Mouse (Mus musculus): ENCODE results near the gene Rps17. TPM values are rescaled to one million over a fixed set of nuclear protein-coding genes. Genes with fewer than 3 reads are reported as not detected.

Rps17 gene
- total RNA-seq, 2 experiments from 2014 or later: 725 to 864 TPM

- Histone ChIP-seq H3K4me3 (no peak overlapping the region), H3K27ac (no peak overlapping the region)
- no peak for TF ChIP-seq CTCF (IDR thresholded peaks at IDR 0.05)
- no peak for DNase-seq
- intact Hi-C loops (cut with DNase I): loop anchor here (10.0 kb wide), 1 partner anchor 446 kb away; no protein-coding TSS in a partner anchor
Observed at GRCm38 (mm10) chr7:81330767-81331166, 14.3 kb downstream of the Rps17 start.

DNA sequence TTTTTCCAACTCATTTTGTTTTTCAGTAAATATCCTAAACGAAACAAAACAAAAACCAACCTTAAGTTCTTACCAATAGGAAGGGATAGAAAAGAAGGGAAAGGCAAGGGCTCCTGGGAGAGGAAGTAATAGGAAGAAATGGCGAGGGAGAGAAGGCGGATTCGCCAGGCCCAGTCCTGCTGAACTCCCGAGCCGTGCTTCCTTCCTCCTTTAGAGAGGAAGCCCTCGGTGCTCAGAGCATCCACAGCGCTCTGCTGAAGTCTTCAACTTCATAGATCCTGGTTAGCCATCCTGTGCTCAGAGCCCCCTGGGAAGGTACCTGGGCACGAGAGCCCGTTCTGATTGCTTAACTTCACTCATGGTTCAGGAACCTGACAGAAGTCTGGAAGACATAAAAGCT, 17.4 kb downstream of the Rps17 start:
- no peak for TF ChIP-seq CTCF (IDR thresholded peaks at IDR 0.05)
- no peak for DNase-seq
- no peak overlapping the region for H3K4me3 ChIP-seq
- no peak overlapping the region for H3K27ac ChIP-seq
- intact Hi-C loops (cut with DNase I): no loop called here

DNA sequence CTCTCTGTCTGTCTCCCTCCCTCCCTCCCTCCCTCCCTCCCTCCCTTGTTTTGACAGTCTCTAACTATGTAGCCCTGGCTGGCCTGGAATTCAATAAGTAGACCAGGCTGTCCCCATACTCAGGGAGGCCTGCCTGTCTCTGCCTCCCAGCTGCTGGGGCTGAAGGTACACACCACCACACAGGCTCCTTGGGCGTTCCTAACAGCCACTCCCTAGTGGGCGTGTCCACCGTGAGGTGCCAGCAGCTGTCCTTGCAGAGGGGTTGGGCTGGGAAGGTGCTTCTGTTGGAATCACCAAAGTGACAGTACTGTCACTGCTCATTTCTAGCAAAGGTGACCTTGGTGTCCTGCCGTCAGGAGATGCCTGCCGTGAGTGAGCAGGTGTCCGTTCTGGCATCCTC, 18.2 kb downstream of the Rps17 start:
- H3K27ac ChIP-seq: no peak overlapping the region
- no peak for DNase-seq
- no peak for TF ChIP-seq CTCF (IDR thresholded peaks at IDR 0.05)
- intact Hi-C loops (cut with DNase I): no loop called here
- H3K4me3 ChIP-seq: no peak overlapping the region

DNA sequence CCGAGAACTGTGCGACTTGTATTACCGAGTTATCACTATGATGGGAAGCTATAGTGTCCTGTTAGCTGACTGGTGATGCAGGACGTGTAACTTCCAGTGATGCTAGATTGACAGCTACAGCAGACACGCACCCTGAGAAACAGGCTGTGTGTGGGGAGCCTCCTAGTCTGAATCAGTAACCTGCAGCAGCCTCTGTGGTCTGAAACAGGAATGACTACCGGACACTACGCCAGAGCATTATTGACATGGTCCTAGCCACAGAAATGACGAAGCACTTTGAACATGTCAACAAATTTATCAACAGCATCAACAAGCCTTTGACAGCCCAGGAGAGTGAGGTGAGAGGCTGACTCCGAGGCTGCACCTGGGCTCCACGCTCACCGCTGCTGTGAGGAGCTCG, 19.0 kb downstream of the Rps17 start:
- no peak overlapping the region for H3K27ac ChIP-seq
- H3K4me3 ChIP-seq: no peak overlapping the region
- intact Hi-C loops (cut with DNase I): no loop called here
- DNase-seq: no peak
- no peak for TF ChIP-seq CTCF (IDR thresholded peaks at IDR 0.05)

- no peak overlapping the region for H3K4me3 ChIP-seq
- intact Hi-C loops (cut with DNase I): no loop called here
- no peak overlapping the region for H3K27ac ChIP-seq
Observed at GRCm38 (mm10) chr7:81321776-81322175, 23.3 kb downstream of the Rps17 start.

GRCm38 (mm10) chr7:81319749-81320148, 25.3 kb downstream of the Rps17 start:
- no peak for DNase-seq
- intact Hi-C loops (cut with DNase I): no loop called here
- no peak for TF ChIP-seq CTCF (IDR thresholded peaks at IDR 0.05)
- Histone ChIP-seq H3K27ac (no peak overlapping the region), H3K4me3 (no peak overlapping the region)

More at GRCm38 (mm10) chr7:81321776-81322175, 23.3 kb downstream of the Rps17 start:
- no peak for TF ChIP-seq CTCF (IDR thresholded peaks at IDR 0.05)
- no peak for DNase-seq

- no peak for TF ChIP-seq CTCF (IDR thresholded peaks at IDR 0.05)
- intact Hi-C loops (cut with DNase I): no loop called here
- DNase-seq: no peak
- H3K27ac ChIP-seq: no peak overlapping the region
- H3K4me3 ChIP-seq: no peak overlapping the region
Observed at GRCm38 (mm10) chr7:81315583-81315982, 29.5 kb downstream of the Rps17 start.

DNA sequence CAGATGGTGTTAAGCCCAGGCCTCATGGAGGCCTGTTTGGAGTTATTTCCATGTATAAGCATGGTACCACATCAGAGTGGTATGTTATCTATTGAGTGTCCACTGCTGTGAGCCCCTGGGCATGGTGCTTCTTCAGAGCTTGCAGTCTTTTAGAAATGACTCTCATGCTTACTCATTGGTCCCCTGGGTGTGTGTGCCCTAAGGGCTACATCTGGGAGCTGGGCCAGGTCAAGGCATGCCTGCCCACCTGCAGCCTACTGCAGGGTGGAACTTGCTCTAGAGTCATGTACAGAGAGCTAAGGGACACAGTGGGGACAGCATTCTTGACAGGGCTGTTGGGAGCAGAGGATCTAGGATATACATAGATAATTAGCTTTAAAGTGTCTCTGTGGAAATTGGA, 33.5 kb downstream of the Rps17 start:
- intact Hi-C loops (cut with DNase I): no loop called here
- DNase-seq: no peak
- no peak for TF ChIP-seq CTCF (IDR thresholded peaks at IDR 0.05)
- Histone ChIP-seq H3K27ac (no peak overlapping the region), H3K4me3 (no peak overlapping the region)

GRCm38 (mm10) chr7:81311130-81311529, 33.9 kb downstream of the Rps17 start:
- intact Hi-C loops (cut with DNase I): no loop called here
- no peak overlapping the region for H3K4me3 ChIP-seq
- DNase-seq: no peak
- no peak overlapping the region for H3K27ac ChIP-seq
- no peak for TF ChIP-seq CTCF (IDR thresholded peaks at IDR 0.05)

DNA sequence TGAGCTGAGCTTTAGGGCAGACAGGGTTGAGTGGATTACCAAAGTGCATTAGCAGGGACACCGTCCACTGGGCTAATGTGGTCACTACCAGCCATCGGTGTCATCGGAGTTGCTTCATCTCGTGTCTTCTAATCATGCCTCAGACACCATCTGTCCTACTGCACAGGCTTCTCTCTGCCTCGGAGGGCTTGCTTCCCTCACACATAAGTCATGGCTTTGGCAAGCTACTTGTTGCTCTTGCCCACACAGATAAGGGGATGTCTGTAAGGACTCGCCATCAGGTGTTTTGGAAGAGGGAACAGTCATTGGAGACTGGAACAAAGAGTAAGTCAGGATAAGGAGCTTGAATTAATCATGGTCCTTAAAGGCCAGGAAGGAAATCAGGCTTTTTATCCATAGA, 35.8 kb downstream of the Rps17 start:
- Histone ChIP-seq H3K4me3 (no peak overlapping the region), H3K27ac (no peak overlapping the region)
- no peak for DNase-seq
- no peak for TF ChIP-seq CTCF (IDR thresholded peaks at IDR 0.05)
- intact Hi-C loops (cut with DNase I): no loop called here

DNA sequence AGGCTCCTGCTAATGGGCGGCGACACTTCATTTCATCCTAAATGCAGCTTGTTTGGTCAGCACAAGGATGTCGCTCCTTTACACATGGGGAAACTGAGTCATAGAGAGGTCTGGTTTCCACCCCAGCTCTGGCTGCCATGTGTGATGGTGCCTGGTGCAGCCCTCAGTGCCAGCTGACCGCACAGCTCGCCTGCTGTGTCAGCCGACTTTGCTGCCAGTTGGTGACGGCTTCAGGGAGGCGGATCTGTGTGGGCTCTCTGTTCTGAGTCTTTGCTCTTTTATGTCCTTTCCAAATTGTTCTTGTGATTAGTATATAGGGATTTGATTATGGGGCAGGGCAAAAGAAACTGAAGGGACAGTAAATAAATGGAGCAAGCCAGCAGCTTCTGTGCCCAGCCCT, 37.3 kb downstream of the Rps17 start:
- intact Hi-C loops (cut with DNase I): no loop called here
- no peak overlapping the region for H3K4me3 ChIP-seq
- DNase-seq: no peak
- no peak for TF ChIP-seq CTCF (IDR thresholded peaks at IDR 0.05)
- no peak overlapping the region for H3K27ac ChIP-seq

DNA sequence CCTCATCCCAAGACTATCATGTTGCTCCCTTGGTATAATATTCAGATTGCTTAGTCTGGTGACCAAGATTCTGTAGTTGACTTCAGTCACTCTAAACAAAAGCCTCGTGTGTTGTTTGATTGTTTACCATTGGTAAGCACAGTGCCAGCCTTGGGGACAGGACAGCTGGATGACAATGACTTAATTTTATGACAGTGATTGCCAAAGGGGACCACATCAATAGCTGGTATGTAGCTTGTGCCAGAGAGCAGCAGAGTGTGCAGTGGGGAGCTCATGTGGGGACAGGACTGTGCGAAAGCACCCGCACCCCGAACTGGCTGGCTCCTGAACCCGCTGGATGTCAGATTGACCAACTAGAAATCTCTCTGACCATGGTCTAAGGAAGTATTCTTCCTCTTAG, 40.4 kb downstream of the Rps17 start:
- Histone ChIP-seq H3K27ac (no peak overlapping the region), H3K4me3 (no peak overlapping the region)
- TF ChIP-seq CTCF (IDR thresholded peaks at IDR 0.05): no peak
- intact Hi-C loops (cut with DNase I): no loop called here
- DNase-seq: no peak

DNA sequence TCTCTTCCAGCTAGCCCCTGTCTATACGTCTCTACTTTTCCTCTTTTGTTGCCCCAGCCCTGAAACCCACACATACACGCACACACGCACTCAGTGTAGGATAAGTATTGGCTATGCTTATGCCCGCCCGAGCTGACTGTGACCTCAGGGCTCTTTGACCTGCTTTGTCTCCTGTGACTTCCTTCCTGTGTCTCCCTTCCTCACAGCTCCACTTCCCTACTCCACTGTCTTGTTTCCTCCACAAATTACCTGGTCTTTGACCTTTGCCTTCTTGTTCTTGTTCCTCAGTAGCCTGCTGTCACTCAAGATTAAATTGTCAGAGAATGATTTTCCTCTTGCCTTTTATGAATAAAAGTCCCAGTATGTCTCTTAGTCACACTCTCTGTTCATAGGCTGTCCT, 41.0 kb downstream of the Rps17 start:
- no peak overlapping the region for H3K27ac ChIP-seq
- TF ChIP-seq CTCF (IDR thresholded peaks at IDR 0.05): no peak
- H3K4me3 ChIP-seq: no peak overlapping the region
- DNase-seq: no peak
- intact Hi-C loops (cut with DNase I): no loop called here

- peak; percentile 87 for TF ChIP-seq CTCF (IDR thresholded peaks at IDR 0.05)
- intact Hi-C loops (cut with DNase I): loop anchor here (1.0 kb wide), 2 partner anchors 94 to 135 kb away; no protein-coding TSS in a partner anchor
- H3K27ac ChIP-seq: no peak overlapping the region
- no peak overlapping the region for H3K4me3 ChIP-seq
- DNase-seq: peak; percentile 57
Observed at GRCm38 (mm10) chr7:81303682-81304081, 41.4 kb downstream of the Rps17 start.

- TF ChIP-seq CTCF (IDR thresholded peaks at IDR 0.05): no peak
- intact Hi-C loops (cut with DNase I): no loop called here
- DNase-seq: no peak
- no peak overlapping the region for H3K4me3 ChIP-seq
- no peak overlapping the region for H3K27ac ChIP-seq
Observed at GRCm38 (mm10) chr7:81301323-81301722, 43.7 kb downstream of the Rps17 start.

All from gastrocnemius, adult 2 months (tissue).